Mouse (Mus musculus) monocyte, adult 5-6 weeks (primary cell): ENCODE data around the gene Rxfp2. TPM values are rescaled to one million over a fixed set of nuclear protein-coding genes. Genes with fewer than 3 reads are reported as not detected.

Source experiments
- ATAC-seq: fragments of 153-309, 156-312 bp; replicated peaks from 2 replicates; pipeline ENCODE4 v1.8.0; 2017; ENCODE audit warnings: mild to moderate bottlenecking; ENCODE audit not compliant: low TSS enrichment, insufficient number of reproducible peaks, severe bottlenecking, poor library complexity, low FRiP score
- total RNA-seq: library from RNA; stranded (forward); fragments of 200-1000, 200-491, 200-594 nt; gene quantifications from 3 replicates; pipeline ENCODE4 v1.2.3, GENCODE M21; 2017

The Rxfp2 gene
- total RNA-seq, 1 experiment from 2014 or later: not detected

DNA sequence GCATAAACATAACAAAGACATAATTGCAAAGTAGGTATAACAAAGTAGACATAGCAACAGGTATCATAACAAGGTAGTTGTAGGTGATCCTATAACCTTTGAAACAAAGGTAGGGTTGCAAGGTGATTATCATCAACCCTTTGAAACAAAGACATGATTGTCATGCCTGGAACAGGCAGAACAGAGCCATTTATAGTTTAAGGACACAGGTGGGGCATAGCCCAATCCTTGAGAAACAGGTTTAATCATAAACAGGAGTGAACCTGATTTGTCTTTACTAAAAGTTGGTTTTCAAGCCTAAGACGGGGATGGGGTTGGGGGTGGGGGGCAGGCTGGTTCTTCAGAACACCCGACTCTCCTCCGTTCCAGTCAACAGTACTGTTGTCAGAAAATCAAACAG is 13.2 kb downstream of the Rxfp2 start:
- no peak for ATAC-seq

DNA sequence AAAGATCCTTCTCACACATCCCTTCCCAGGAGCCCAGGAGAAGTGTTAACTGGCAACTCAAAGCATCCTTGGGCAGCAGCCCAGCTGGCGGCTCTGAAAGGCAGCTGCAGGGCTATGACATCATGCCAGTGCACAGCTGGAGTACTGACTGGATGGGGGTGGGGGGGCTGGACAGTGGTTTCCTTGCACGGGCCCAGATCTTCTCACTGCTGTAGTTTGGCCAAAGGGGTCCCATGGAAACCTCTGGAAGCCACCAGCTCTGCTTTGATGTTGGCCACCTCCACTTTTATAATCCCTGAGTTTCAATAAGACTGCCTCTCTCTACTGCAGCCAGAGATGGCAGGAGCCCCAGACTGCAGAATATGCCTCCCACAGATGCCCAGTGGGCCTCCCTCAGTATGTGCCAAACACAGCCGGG is 13.6 kb downstream of the Rxfp2 start:
- ATAC-seq: no peak

DNA sequence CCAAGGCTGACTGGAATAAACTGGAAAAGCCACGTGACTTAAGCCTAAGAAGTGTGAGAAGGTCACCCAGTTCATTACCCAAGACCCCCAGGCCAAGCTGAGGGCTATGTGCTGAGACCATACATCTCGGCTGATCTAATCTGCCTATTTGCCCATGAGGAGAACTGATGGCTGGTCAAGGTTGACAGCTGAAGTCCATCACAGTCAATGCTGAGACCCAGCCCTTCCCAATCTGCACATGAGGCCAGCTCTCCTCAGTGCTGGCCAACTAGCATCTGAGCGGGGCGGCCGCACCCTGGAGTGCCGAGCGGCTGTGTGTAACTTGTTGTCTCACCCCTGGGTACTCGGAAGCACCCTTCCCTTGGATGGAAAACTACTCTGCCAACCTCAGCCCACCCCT is 17.8 kb downstream of the Rxfp2 start:
- ATAC-seq: no peak

- no peak for ATAC-seq
Observed at GRCm38 (mm10) chr5:150036918-150037317, 18.4 kb downstream of the Rxfp2 start.

- no peak for ATAC-seq
Observed at GRCm38 (mm10) chr5:150044533-150044932, 26.1 kb downstream of the Rxfp2 start.

- no peak for ATAC-seq
Observed at GRCm38 (mm10) chr5:150046438-150046837, 28.0 kb downstream of the Rxfp2 start.

DNA sequence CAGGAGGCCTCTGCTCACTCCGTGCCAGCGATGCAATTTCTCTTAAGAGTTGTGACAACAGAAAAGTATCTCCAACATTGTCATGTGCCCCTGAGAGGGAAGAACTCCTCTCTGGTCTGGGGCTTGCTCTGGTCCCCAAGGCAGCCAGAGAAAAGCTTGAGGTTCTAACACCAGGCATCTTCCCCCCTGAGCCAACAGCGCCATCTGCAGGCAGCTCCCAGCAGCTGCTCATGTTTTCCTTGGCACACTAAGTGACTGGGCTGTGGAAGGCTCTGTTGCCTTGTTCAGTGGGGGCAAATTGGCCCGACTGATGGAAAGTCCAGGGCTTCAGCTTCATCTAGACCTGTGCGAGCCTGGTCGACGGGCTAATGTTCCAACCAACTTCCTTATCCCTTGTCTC is 31.5 kb downstream of the Rxfp2 start:
- no peak for ATAC-seq

GRCm38 (mm10) chr5:150051828-150052227 is 33.4 kb downstream of the Rxfp2 start:
- ATAC-seq: no peak

- no peak for ATAC-seq
Observed at GRCm38 (mm10) chr5:150053294-150053693, 34.8 kb downstream of the Rxfp2 start.

DNA sequence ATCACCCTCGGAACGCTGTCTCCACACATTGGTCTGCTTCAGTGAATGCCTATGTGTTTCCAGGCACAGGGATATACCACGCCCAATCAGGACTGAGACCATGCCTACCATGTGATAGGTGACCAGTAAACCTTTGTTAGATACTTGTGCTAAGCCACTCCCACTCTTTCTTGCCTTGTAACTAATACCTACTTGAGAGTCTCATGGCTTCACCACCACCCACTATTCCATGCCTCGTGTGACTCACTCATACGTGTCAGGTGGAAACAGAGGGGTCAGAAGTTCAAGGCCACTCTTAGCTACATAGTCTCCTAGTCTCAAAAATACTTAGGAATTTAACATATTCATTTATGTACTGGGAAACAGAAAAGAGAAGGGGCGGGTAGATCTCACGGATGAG is 35.5 kb downstream of the Rxfp2 start:
- no peak for ATAC-seq

GRCm38 (mm10) chr5:150055322-150055721 is 36.8 kb downstream of the Rxfp2 start:
- no peak for ATAC-seq

GRCm38 (mm10) chr5:150056056-150056455 is 37.6 kb downstream of the Rxfp2 start:
- no peak for ATAC-seq

DNA sequence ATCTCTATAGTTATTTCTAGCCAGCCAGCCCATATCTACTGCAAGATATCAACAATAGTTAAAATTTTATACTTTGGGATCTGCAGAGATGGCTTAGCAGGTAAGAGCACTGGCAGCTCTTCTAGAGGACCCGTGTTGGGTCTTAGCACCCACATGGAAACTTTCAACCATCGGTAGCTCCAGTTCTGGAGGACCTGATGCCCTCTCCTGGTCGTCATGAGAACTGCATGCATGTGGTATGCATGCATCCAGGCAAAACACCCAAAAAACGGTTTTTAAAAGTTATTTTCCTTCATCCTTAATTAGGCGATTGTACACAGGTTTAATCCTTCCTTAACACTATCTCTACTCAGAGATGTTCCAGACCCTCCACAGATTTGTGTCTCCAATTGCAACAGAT is 40.4 kb downstream of the Rxfp2 start:
- ATAC-seq: no peak

GRCm38 (mm10) chr5:150059466-150059865 is 41.0 kb downstream of the Rxfp2 start:
- no peak for ATAC-seq

GRCm38 (mm10) chr5:150061086-150061485 is 42.6 kb downstream of the Rxfp2 start:
- ATAC-seq: no peak

GRCm38 (mm10) chr5:150064286-150064685 is 45.8 kb downstream of the Rxfp2 start:
- ATAC-seq: no peak

- no peak for ATAC-seq
Observed at GRCm38 (mm10) chr5:150070086-150070485, 51.6 kb downstream of the Rxfp2 start.

GRCm38 (mm10) chr5:150071738-150072137 is 53.3 kb downstream of the Rxfp2 start:
- ATAC-seq: no peak

DNA sequence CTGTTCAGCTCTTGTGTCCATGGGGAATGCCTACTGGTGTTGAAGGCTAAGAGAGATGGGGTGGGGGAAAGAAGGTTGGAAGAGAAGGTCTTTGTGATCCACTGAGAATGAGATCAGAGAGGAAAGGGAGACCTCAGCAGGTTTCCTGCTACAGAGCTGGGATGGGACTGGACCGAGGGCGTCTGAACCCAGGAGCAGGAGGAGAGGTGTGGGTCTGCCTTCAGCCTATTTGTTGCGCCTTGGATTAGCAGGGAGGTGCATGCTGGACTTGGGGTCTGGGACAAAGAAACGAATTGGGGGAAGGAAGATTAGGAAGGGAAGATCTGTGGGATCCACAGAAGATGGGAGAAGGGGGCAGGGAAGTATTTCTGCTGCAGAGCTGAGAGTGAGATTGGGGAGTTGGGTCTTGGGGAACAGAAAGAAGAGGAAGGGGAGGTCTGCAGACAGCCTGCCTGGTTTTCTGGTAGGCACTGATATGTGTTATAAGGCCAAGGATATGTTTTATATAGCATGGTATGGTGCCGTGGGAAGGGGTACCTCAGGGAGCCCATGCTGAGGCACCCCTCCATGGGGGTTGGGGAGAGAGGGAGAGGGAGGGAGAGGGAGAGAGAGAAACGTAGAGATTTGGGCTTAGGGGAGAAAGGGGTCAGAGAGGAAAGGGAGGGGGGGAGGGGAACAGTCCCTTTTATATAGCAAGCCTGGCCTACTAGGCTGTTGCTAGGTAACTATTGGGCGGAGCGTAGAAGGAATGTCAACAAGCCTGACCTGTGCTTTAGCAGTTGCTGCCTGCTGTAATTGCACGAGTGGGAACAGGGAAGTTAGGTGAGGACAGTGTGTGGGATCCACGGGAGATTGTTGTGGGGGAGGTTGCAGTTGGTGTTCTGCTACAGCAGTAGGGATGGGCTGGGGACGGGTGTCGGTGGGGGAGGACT is 61.7 kb downstream of the Rxfp2 start:
- ATAC-seq: no peak

GRCm38 (mm10) chr5:150082696-150083095 is 64.2 kb downstream of the Rxfp2 start:
- no peak for ATAC-seq
